Mouse (Mus musculus) activated CD4-positive, CD25-positive, alpha-beta regulatory T cell, adult 4 months (primary cell): ENCODE results near the gene Gm5114. TPM values are rescaled to one million over a fixed set of nuclear protein-coding genes. Genes with fewer than 3 reads are reported as not detected.
A peak's percentile ranks its signal among the peaks of the same experiment; 100 is the strongest.
"Not testable (repeated sequence)": the region's sequence is repeated elsewhere in the genome, so short reads cannot be mapped to it uniquely, and the experiment has no call there.

ENCODE experiments used
- ATAC-seq: one replicate; pipeline ENCODE4 v1.8.0; 2017
- polyA plus RNA-seq, 2 experiments: library from polyadenylated mRNA; unstranded; fragments of 100-300 nt; shearing (Covaris generic); gene quantifications; one replicate each; pipeline ENCODE4 v1.2.1; 2017

Gene Gm5114
- not detected for polyA plus RNA-seq

DNA sequence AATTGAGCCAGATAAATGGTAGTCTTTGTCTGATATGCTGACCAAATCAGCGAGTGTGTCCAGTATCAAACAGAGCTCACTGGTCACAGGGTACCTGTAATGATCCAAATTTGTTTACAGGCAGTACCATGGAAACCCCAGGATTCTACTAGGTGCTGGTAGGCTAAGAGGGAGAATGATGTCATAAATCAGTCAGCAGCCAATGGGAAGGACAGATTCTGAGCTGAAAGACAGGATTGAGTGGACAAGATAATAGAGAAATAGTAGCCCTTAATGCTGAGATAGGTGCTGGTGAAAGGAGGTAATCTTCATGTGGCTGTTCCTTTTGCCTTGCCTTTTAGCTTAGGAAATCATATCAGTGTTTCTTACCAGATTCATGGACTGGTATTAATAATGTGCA is at the start of gene Gm5114:
Gm5114 (minus strand) TSS at position 101 of the 400 bp plus-strand sequence.
- ATAC-seq = not testable (repeated sequence)

GRCm38 (mm10) chr7:39455806-39456205 is 42.8 kb upstream of the Gm5114 start:
- ATAC-seq = no peak

GRCm38 (mm10) chr7:39449260-39450021 is 36.5 kb upstream of the Gm5114 start:
- peak; percentile 89 for ATAC-seq

DNA sequence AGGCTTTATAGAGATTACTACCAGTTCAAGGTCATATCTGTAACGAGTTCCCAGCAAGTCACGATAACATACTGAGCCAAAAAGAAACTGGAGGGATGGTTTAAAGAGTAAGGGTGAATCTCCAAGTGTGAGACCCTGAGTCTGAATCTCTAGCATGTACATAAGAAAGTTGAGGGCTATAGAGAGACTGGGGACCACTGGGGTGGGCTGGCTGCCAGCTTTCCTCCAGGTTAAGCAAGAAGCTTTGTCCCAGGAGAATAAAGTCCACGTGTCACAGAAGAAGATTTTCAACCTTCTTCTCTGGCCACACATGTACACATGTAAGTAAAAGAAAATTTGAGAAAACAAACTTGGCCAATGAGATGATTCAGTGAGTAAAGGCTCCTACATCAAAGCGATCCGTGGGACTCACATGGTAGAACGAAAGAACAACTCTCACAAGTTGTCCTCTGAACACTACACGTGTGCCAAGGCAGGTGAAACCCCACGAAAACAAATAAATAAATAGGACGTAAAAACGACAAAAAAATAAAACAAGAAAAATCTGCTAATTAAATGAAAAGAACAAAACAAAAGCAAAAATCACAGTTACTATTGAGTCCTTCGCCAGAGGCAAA is 35.8 kb upstream of the Gm5114 start:
- ATAC-seq = no peak

GRCm38 (mm10) chr7:39441237-39441636 is 28.3 kb upstream of the Gm5114 start:
- no peak for ATAC-seq

DNA sequence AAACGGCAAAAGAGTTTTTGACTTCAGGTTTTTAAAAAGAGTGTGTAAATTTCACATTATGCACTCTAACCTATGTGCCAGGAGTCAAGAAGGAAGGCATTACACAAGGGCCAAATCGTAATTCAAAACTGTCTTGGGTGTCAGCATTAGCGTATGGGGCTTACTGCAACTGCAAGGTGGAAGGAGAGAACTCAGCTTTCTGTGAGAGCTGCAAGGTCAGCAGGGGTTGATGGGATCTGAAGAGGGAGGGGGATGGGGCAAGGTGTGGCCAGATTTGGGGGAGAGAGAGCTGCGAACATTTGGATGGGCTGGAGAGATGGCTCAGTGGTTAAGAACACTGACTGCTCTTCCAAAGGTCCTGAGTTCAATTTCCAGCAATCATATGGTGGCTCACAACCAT is 27.4 kb upstream of the Gm5114 start:
- ATAC-seq = no peak

Other genes with a start within 250 kb of the Gm5114 start
- 1 to 10 TPM in 1 of 2 experiments, under 1 TPM in 1; 0.70 to 1.0 TPM for gene Zfp619, start 104.6 kb upstream of the Gm5114 start, polyA plus RNA-seq